Mouse (Mus musculus): Measurements from ENCODE around the gene Tpk1. TPM values are rescaled to one million over a fixed set of nuclear protein-coding genes. Genes with fewer than 3 reads are reported as not detected.

Gene Tpk1
- total RNA-seq, 1 experiment from 2014 or later: 11.3 TPM

- no peak for ATAC-seq (replicated peaks; ENCODE audit: low read depth, poor library complexity, severe bottlenecking)
Observed at GRCm38 (mm10) chr6:43297508-43297850, 368.6 kb downstream of the Tpk1 start.

GRCm38 (mm10) chr6:43296798-43297507 lies 369.1 kb downstream of the Tpk1 start:
- peak; percentile 79 for ATAC-seq (replicated peaks; ENCODE audit: low read depth, poor library complexity, severe bottlenecking)

GRCm38 (mm10) chr6:43295908-43296307 lies 370.2 kb downstream of the Tpk1 start:
- peak; percentile 21; the same call in 1 of the 2 replicates for ATAC-seq (replicated peaks; ENCODE audit: low read depth, poor library complexity, severe bottlenecking)

All from common myeloid progenitor, adult 5-6 weeks (primary cell).